In the genomic region with DNA sequence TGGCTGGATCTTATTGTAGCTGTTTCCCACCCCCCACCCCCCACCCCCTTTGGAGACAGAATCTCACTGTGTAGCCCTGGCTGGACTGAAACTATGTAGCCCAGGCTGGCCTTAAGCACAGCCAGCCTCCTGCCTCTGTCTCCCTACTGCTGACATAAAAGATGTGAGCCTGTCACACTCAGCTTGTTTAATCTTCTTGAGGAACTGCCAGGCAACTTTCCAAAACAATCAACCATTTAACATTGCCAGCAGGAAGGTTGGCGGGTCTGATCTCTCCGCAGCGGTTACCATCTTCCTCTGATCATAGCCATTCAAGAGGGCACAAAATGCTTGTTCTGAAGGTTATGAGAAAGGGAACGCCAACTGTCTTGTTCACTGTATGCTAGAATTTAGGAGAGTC, we compare ENCODE assay signal across 15 mouse cellular contexts.
"Had no signal": no experiment of that assay in that cellular context is flagged by ENCODE, and none has a peak within 500 bp of the region (broad histone marks: within the 10 kb centered on the region; RNA-seq: fewer than 3 reads in every experiment).

No protein-coding gene starts in this region.

- ATAC-seq: midbrain, embryonic 16.5 days had no signal

- H3K27me3 ChIP-seq: neural tube, embryonic 12.5 days; stomach, embryonic 15.5 days had no signal

- H3K36me3 ChIP-seq: midbrain, embryonic 10.5 days; neural tube, embryonic 12.5 days; stomach, embryonic 15.5 days had no signal

- DNase-seq: lung, adult 18-20 months; lung, embryonic 14.5 days; lung, postnatal 10 days; lung, postnatal 4 days; midbrain, embryonic 14.5 days; right cerebral cortex, postnatal 14 days; thymus, adult 2 months; thymus, postnatal 25 days; thymus, postnatal 4 days had no signal

- H3K4me3 ChIP-seq: midbrain, embryonic 10.5 days; myocyte; neural tube, embryonic 12.5 days; stomach, embryonic 15.5 days had no signal

- H3K9ac ChIP-seq: lung, embryonic 14.5 days; neural tube, embryonic 12.5 days; stomach, embryonic 15.5 days had no signal

- H3K9me3 ChIP-seq: midbrain, embryonic 10.5 days; neural tube, embryonic 12.5 days; stomach, embryonic 15.5 days had no signal

- H3K4me2 ChIP-seq: lung, embryonic 14.5 days; neural tube, embryonic 12.5 days; stomach, embryonic 15.5 days had no signal

- H3K27ac ChIP-seq: midbrain, embryonic 10.5 days; neural tube, embryonic 12.5 days; stomach, embryonic 15.5 days; stomach, postnatal 0 days had no signal
